Mouse (Mus musculus): ENCODE data around the gene Nrxn2.

Gene Nrxn2

DNA sequence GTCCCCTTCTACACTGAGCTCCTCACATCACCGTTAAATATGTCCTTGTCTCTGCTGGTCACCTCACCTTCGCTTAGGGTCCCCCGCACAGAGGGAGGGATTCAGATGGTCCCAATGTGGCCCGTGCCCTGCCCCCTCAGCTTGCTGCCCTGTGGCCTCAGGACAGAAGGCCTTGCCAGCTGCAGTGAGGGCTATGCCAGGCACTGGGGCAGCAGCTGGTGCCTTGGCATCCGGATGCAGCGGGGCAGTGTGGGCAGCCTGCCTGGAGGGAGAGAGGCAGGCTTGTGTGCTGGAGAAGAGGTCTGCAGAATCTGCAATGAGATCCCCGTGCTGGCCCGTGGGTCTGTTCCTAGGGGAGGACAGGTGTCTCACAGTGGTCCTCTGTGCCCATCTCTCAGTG, 34.8 kb downstream of the Nrxn2 start:
- DNase-seq, result peak; percentile 91

DNA sequence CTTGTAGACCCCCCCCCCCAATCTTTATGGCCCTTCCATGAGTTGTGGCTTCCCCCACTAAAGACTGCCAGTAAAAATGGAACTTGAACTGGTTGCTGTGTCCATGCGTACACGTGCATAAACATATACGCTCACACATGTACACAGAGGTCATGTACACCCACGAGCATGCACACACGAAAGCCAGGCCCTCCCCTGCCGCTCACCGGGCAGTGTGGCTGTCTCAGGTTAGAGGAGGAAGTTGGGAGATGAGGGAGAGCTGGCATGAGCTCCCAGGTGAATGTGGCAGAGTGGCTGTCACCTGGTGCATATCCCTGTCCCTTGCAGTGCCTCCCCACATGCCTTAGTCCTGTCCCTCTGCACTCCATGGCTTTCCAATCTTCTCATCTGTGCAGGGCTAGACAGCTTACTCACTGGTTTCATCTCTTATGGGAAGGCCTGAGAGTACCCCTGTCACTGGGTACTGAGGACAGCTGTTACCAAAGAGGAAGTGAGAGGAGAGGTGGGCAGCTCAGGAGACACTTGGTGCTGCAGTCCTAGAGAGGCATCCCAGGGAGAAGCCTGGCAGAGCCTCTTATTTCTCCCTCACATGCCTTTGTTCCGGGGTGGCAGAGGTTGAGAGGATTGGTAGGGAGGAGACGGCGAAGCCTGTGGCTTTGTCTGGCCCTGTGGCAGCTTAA, 35.6 kb downstream of the Nrxn2 start:
- no peak for DNase-seq

GRCm38 (mm10) chr19:6459504-6459903, 41.0 kb downstream of the Nrxn2 start:
- no peak for DNase-seq

GRCm38 (mm10) chr19:6462841-6463240, 44.3 kb downstream of the Nrxn2 start:
- no peak for DNase-seq

GRCm38 (mm10) chr19:6464306-6465071, 46.0 kb downstream of the Nrxn2 start:
- peak; percentile 85 for DNase-seq

DNA sequence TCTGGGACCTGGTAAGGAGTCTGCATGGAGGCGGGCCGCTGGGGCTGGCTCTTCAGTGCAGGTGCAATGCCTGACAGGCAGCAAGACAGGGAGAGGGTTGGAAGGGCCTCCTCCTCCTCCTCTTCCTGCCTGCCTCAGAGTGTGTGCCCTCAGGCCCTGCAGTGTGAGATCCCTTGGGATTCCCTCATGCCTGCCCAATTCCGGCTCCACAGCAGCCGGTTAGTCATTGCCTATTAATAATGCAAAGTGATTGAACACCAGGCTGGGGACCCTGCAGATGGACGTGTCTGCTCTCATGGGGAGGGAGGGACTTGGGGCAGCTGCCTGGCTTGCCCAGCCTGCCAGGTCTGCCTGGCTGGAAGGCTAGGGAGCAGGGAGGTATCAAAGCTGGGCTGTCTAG, 46.6 kb downstream of the Nrxn2 start:
- no peak for DNase-seq

GRCm38 (mm10) chr19:6466945-6467344, 48.4 kb downstream of the Nrxn2 start:
- DNase-seq, result no peak

- DNase-seq, result no peak
These were observed 48.9 kb downstream of the Nrxn2 start for GRCm38 (mm10) chr19:6467374-6467979.

DNA sequence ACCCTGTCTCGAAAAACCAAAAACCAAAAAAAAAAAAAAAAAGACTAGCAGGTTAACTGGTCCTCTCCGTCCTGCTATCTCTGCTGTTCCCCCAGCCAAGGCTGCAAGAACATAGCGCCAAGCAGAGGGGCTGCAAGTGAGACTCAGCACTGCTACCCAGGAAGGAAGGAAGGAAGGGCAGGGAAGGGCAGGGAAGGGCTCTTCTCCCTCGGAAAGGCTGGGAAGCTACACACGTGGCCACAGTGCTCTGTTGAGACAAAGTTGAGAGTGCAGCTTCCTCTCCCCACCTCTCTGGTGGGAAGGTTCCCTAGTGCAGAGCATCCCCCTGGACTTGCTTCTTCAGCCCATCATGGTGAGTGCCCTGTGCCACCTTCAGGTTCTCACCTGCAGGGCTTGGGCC, 53.1 kb downstream of the Nrxn2 start:
- no peak for DNase-seq

- no peak for DNase-seq
These were observed 54.3 kb downstream of the Nrxn2 start for GRCm38 (mm10) chr19:6472821-6473220.

DNA sequence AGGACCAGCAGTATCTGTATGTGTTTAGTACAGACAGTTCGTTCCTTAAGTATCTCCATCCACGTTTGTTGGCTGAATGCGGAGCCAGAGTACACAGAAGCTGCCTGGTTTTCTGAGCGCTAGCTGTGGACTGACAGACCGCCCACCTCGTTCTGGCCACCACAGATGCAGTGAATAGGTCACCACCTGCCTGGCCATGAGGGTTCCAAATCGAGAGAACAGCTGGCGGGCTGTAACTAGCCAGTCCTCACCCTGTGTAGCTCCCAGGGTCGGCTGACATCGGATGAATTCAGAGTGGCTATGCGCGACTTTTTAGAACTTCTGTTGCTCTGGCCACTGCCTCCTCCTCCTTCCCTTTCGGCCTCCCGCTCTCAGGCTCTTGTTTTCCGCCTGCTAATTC, 56.2 kb downstream of the Nrxn2 start:
- DNase-seq, result no peak

- no peak for DNase-seq
These were observed 56.6 kb downstream of the Nrxn2 start for GRCm38 (mm10) chr19:6475129-6475528.

- no peak for DNase-seq
These were observed 58.5 kb downstream of the Nrxn2 start for GRCm38 (mm10) chr19:6477007-6477406.

GRCm38 (mm10) chr19:6478566-6478965, 60.0 kb downstream of the Nrxn2 start:
- DNase-seq, result no peak

DNA sequence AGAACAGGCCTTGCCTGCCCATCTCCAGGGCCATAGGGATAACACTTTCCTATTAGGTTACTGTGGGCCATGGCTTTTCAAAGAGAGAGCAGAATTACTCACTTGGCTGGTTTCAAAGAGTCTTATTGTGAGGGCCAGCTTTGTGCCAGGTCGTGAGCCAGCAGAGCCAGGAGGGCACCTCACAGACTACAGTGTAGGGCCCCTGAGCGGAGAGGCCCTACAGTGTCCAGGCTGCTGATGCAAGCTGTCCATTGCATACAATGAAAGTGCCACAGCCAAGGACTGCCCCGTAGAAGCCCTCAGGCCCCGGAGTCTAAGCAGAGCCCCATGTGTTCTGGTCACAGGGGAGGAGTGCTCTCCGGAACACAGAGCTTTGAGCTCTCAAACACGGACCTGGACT, 64.4 kb downstream of the Nrxn2 start:
- DNase-seq, result no peak

GRCm38 (mm10) chr19:6485059-6485630, 66.6 kb downstream of the Nrxn2 start:
- DNase-seq, result no peak

DNA sequence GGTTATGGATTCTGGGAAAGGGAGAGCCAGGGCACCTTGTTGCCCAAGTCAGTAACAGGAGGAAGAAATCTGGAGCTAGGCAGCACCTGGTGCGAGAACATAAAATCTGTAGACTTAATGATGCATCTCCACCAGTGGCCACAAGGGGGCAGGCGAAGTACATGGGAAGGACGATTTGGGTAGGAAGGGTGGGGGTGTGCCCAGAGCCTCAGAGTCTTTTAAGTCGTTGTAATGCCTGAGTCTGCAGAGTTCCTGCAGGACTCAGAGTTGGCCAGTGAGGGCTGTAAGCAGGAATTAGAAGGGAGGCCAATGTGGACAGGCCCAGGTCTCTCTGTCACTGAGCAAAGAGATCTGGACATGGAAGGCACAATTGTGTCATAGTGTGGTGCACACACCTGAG, 70.5 kb downstream of the Nrxn2 start:
- peak; percentile 79 for DNase-seq

- DNase-seq, result no peak
These were observed 73.0 kb downstream of the Nrxn2 start for GRCm38 (mm10) chr19:6491538-6491937.

DNA sequence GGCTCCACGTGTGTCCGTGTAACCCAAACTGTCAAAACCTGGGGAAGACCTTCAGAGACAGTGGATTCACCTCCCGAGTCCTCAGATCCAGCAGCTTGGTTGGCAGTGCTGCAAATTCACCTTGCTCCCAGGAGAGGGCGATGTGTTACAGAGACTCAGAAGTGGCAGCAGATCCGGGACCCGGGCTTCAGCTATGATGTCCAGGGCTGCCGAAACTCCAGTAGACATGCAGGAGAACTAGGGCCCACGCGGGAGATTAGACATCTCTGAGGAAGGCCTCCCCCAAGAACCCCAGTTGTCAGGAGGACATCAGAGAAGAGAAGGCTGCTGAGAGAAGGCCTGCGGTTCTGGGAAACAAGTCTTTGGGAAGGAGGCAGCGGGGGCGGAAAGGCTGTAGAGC, 73.6 kb downstream of the Nrxn2 start:
- peak; percentile 81 for DNase-seq

GRCm38 (mm10) chr19:6493219-6493618, 74.7 kb downstream of the Nrxn2 start:
- DNase-seq, result no peak

- no peak for DNase-seq
These were observed 75.5 kb downstream of the Nrxn2 start for GRCm38 (mm10) chr19:6494032-6494431.

DNA sequence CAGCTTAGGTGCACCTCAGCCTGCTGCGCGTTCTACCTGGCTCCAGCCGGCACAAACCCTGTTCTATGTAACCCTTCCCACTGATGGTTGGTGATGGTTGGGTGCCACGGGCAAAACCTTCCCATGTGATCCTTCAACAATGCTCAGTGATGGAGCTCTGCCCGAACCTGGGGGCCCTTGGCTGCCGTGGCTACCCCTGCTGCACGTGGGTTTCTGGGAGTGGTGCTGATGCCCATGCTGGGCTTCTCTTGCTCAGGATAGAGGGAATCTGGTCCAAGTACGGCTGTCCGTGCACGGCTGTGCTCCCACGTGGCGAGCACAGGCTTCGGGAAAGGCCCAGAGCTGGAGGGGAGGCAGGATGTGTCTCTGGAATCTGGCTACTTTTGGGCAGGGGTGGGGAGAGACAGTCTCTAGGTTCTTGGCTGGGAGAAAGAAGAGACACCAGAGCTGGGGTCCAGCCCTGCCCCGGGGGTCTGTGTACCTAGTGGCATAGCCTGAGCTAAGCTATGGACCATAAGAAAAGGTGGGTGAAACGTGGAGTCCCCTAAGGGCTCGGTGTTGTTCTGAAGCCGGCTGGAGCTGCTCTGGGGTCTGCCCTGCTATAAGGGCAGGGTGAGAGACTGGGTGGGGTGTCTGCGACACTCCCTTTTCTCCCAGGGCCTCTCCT, 76.1 kb downstream of the Nrxn2 start:
- DNase-seq, result no peak

- no peak for DNase-seq
These were observed 77.2 kb downstream of the Nrxn2 start for GRCm38 (mm10) chr19:6495714-6496113.

Measured in layer of hippocampus, adult 9-11 months (tissue).